Mouse (Mus musculus) common myeloid progenitor, adult 5-6 weeks (primary cell): ENCODE data around the gene Crtac1. TPM values are rescaled to one million over a fixed set of nuclear protein-coding genes. Genes with fewer than 3 reads are reported as not detected.

Experiments used
- ATAC-seq: replicated peaks from 2 replicates; pipeline ENCODE4 v1.8.0; 2016; ENCODE audit warnings: low read depth, mild to moderate bottlenecking, moderate TSS enrichment, inconsistent platforms; ENCODE audit not compliant: poor library complexity, severe bottlenecking
- total RNA-seq: library from RNA; stranded (forward); fragments of 200-1000, 187-1606 nt; gene quantifications from 2 replicates; pipeline ENCODE4 v1.2.3, GENCODE M21; 2017

The Crtac1 gene
- total RNA-seq, 1 experiment from 2014 or later, result not detected

DNA sequence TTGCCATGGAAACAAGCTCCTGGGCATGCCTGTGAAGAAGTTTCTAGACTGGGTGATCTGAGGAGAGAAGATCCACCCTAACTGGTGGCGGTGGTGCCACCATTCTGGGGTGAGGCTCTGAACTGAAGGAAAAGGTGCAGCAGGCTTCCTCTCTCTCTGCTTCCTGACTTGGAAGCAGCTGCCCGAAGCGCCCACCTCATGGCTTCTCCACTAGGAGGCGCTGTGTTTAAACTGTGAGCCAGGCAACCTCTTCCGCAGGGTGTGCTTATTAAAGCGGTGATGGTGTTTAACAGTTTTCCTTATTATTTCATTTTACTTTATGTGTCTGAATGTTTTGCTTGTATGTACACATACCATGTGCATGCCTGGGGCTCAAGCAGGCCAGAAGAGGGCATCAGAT lies 90.4 kb downstream of the Crtac1 start:
- peak; percentile 36; the same call in 1 of the 2 replicates for ATAC-seq

DNA sequence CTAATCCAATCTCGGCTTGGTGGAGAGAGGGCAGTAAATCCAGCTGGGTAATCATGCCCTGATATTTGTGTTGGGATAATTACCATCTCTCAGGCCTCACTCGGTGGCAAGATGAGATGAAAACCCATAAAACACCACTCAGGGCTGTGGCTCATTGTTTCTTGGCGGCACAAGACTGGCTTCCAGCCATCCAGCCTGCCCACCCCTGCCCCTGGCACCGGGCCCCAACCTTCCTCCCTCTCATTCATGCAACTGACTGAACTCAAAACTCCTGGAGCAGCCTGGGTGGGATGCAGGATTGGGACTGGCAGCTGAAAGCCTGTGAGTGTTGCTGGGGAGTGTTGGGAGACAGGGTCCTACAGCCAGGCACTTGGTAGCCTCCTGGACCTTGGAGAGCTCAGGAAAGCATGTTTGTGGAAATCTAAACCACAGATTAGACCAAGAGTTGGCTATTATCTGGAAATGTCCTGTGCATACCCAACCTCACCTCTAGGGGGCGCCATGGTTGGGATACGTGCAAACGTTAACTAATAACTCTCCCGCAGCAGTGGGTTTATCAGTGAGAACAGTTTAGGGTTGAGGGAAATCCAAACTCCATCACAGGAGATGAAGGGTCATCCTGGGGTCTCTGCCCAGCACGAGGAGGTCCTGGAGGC lies 99.4 kb downstream of the Crtac1 start:
- no peak for ATAC-seq

DNA sequence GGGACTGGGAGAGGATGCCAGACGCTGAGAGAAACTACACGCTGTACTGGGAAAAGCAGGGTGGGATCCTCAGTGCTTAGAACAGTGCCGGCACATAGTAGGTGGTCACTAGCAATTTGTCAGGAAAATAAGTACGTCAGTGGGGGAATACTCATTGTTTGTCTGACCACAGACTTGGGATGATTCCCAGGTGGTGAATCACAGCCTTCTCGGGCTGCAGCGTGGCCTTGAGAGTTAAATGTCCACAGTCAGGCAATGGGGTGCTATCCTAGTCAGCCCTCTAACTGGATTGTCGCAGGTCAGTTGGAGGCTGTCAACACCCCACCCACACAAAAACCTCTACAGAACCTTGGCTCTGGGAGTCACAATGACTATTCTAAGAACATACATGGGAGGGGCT lies 100.1 kb downstream of the Crtac1 start:
- no peak for ATAC-seq

DNA sequence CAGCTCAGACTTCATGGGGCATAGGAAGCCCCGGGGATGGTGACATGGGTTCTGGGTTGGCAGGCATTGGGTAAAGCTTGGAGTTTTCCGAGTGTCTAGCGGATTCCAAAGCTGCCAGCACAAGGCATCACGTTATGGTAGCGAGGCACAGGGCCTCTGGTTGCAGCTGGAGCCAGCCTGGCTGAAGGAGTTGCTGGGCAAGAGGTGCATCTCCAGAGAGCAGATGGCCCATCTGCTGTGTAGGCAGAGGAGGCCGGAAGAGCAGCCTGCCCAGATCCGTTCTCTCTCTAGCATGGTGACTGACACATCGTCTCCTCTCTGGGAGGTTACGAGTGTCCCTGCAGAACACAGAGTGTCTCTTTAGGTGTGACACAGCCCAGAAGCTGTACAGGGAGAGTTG lies 103.4 kb downstream of the Crtac1 start:
- ATAC-seq, result no peak

DNA sequence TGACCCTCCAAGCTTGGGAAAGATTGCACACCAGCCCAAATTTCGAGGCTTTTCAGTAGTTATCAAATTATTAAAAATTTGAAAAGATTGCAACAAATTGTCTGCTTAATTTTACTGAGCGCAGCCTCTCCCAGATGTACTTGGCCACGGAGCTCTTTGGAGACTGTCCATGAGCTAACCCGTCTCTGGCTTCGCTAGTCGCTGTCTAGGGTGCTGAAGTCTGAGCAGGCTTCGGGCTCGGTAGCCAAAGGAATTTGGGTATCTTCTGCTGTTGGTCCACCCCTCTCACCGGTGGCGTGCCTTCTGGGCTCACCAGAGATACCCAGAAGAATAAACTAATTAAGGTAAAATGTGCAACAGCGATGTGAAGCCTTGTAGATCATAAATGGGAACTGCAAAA lies 105.7 kb downstream of the Crtac1 start:
- ATAC-seq, result peak; percentile 81

DNA sequence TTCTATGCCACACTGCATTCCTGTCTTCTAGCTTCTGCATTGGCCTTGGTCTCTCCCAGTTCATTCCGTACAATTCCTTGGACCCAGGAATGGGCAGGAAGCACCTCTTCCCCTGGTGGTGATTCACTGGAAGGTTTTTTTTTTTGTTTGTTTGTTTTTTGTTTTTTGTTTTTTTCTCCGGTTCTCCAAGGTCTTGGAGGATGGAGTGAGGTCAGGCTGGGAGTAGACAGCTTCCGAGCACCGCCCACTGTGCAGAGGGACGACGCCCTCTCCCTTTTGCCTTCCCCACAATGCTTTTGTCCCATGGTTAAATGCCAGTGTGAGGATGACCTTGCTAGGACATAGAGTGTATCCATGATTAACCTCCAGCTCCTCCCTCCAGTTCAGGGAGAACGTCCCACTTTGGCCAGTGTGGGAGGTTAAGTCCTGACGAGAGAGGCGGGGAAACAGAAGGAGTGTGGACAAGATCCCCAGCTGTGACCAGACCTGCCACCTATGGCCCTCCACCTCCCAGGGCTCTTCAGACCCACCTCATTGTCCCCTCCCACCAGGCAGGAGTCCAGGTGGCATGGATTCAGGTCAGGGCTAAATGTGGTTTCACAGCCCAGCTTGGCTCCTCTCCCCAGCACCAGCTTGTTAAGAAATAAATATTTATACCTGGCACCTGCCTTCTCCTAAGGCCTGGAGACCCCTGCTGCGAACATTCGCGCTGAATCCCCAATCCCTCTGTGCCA lies 109.1 kb downstream of the Crtac1 start:
- ATAC-seq, result no peak

DNA sequence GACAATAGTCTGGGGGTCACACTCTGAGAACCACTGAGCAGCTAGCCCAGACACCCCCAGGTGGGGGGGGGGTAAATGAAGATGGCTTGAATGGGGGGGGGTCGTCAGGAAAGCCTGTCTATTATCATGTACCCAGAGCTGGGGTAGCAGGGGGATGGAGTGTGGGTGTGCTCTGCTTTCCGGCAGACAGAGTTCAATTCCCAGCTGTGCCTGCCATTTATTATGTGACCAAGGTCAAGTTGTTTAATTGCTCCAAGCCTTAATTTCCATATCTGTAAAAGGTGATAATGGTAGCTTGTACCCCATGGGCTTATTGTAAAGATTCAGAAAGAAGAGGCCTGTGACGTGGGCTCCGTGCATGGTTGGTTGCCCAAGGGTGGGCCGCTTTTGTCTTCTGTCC lies 109.6 kb downstream of the Crtac1 start:
- ATAC-seq, result no peak

DNA sequence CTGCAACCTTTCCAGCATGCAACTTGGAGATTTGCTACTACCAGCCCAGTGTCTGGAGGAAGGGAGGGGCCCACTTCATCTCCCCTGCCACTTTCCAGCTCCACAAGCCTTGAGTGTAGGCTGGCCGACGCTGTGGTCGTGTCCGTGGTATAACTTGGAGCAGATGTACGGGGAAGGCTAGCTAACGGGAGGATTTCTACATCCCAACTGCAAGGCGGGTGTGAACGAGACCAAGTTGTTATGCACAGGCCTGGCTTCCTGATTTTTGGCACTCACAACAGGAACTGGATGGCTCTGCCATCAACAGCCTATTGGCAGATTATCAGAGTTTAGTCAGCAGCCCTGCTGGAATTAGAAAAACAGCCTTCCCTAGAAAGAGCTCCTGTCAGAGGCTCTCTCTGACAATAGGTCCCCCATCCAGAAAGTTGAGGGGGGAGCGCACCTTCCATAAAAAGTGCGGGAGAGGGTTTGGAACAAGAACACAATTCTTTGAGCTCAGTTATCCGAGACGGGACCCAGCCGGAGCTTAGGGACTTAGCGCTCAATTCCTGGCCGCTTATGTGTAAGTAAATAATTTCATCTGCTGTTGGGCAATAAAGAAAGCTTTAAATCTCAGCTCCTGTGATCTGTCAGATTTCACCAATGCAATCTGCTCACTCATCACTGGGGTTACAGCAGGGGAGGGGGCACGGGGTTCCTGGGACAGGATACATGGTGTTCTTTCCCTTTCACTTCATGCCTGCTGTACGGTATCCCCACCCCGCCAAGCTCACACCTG lies 113.7 kb downstream of the Crtac1 start:
- ATAC-seq, result no peak

DNA sequence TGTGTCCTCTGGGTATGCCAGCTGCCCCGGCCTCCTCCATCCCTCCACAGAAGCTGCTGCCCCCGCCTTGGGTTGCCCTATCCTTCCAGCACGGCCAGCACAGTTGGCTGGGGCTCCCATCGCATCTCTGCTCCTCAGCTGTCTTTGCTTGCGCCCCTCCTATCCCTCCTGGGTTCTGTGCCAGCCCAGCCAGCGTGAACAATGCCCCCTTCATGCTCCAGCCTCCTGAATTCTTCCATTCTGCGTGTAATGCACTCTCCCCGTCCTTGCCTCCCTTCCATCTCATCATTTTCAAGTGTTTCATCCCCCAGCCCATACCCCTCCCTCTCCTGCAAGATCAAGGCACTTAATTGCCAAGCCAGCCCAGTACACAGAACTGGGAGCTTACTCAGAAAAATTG lies 114.6 kb downstream of the Crtac1 start:
- ATAC-seq, result no peak

DNA sequence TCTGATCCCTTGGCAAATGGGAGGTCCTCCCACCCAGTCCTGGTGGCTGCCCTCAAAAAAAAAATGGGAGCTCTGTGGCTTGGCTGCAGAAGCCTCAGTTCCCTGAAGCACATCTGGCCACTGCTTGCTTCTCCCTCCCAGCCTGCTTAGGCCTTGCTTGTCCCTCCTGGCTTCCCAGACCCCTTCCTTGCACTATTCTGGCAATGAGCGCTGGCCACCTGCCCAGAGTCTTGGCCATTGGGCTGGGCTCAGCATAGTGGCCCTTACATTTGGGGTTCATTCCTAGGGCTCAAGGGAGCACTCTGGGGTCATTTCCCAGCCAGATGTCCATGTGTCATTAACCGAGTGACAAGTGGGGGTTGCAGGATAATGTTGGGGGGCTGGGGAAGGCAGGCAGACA lies 115.1 kb downstream of the Crtac1 start:
- ATAC-seq, result no peak

DNA sequence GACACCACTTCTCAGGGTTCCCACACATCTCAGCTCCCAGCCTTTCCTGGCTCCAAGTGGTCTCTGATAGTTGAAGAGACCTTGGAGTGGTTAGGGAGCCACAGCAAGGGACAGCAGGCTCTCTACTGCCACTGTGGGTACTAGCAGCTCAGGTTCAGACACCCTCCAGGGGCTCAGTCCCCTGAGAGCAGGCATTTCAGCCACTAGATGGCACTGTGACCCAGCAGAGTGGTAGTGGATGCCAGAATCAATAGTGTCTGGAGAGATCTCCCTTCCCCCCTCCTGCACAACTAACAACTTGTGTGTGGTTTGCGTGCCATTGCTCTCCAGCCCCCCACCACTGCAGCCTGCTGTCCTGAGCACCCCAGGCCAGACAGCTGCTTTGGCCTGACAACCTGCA lies 115.7 kb downstream of the Crtac1 start:
- peak; percentile 80 for ATAC-seq

DNA sequence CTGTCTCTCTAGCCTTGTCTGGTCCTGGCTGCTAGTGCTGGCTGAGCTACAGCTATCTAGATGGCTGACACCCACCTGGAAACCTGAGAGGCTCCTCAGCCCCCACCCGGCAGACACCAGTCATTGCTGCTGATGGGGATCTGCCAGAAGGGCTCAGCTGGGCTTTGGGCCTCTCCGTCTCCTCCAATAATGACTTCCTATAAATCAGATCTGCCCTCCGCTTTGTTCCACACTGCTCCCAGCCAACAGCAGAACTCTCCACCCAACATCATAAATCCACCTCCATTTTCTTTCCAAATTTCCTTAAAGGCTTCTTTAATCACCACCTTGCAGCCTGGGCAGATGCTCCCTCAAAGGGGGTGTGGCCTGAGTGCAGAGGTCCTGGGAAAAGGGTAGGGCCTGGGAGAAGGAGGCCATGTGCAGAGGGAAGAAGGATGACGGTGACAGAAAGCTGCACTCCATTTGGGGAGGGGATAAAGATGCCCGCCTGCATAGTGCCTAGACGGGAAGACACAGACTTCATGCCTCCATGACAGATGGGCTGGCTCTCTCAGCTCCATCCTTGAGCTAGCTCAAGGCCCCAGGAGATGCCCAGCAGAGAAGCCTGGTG lies 116.4 kb downstream of the Crtac1 start:
- ATAC-seq, result no peak

DNA sequence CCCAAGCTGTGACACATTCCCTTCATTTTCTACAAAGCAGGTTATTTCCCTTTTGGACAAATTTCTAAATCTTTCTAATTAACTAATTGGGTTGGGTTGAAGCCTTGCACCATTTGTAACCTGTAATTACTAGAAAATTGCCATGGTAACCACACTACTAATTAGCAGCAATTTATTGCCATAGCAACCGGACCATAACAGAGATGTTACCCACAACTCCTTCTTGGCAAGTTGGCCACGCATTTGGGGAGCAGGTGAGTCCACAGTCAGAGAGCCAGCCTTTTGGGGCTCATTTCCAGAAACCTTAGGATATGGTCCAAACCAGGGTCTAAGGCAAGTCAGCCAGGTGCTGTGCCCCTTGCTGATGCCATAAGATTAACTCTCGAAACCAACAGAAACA lies 119.4 kb downstream of the Crtac1 start:
- ATAC-seq, result no peak

DNA sequence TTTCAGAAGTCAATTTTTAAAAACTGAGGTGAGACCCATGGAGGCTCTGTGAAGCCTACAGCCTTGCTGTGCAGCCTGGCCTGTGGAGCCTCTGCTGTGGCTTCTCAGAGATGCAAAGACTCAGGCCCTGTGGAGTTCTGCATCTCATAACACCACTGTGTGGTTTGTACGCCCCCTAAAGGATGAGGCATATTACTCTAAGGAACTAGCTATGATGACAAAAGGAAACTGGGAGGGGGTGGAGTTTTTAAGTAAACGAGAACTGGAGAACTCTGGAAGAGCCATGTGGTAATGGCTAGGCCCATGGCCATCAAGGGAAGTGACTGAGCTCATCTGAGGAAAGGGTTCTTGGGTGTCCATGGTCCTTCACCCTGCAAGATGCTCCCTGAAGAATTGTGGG lies 120.3 kb downstream of the Crtac1 start:
- peak; percentile 16; the same call in 1 of the 2 replicates for ATAC-seq

DNA sequence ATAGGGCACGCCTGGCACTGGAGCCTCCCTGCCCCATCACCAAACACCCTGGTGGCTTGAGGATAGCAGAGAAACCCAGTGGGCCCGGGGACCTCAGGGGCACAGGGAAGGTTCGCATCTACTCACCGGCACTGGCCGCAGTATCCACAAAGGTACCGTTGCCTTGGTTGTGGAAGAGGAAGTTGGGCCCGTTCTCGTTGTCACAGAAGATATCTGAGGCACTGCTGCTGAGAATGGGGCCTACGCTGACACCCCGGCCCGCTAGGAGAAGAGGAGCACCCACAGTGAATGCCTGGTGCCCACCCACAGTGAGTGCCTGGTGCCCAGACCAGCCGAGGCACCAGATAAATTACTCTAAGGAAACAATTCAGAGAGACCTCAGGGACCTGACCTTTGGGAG lies 122.7 kb downstream of the Crtac1 start:
- ATAC-seq, result 0 out of 2 replicates have a peak, but pooled peaks have one; percentile 13

DNA sequence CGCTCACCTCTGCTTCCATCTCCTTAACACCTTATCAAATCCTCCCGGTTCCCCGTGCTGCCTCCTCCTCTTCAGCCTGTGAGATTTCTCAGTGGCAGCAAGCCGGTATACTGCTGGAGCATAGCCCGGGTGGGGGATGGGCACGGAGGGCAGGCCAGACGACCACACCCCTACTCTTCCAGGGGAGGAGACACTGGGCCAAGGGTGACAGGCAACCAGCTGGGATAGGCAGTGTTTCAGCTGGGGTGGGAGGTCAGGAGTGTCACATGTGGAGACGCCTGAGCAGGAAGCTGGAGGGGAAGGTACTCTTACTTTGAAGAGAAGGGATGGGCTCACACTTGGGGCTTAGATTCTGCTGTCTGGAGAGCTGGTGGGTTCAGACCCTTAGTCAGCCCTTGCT lies 124.6 kb downstream of the Crtac1 start:
- ATAC-seq, result no peak

DNA sequence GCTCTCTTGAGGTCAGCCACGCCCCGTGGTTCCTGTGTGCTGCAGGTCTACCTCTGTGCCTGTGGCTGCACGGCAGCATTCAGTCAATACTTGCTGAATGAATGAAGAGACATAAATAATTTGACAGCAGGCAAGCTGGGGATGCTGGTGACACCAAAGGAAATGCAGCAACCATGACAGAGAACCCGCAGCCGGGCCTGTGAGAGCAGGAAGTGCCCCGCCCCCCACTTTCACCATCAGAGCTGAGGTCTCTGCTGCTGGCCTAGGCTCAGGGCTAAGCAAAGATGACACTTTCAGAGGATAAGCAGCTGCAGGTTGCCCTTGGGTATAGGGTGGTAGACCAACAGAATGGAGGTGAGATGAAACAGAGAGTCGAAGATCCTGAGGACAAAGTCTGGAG lies 125.4 kb downstream of the Crtac1 start:
- ATAC-seq, result peak; percentile 74

DNA sequence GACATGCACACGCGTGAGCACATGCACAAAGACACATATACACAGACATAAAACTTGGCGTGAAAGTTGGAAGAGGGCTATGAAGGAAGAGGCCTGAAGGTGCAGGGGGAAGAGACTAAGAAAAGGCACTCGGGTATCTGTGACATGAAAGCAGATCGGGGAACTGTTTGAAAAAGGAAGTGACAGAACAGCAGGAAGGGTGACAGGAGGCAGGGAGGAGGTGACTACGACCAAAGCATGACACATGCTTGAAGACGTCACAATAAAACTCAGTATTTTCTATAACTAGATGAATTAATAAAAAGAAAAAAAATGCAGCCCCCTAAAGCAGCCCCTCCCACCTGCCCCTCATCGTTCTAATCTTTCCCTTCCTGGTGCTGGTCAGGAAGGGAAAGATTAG lies 125.8 kb downstream of the Crtac1 start:
- ATAC-seq, result peak; percentile 47

DNA sequence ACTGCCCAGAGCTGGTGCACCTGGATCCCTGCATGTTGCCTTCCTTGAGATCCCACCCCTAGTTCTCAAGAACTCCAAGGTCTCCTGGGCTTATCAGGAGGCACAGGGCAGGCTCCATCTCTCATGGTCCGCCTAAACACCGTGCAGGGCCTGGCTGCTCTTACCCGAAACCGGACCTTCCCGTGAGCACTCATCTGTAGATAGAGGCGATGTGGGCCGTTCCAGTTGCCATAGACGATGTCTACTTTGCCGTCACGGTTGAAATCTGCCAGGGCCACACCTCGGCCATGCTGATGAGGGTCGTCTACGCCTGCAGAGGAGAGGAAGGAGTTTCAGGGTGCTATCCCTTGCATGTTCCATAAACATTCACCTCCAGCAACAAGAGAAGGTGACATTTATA lies 127.1 kb downstream of the Crtac1 start:
- ATAC-seq, result no peak

DNA sequence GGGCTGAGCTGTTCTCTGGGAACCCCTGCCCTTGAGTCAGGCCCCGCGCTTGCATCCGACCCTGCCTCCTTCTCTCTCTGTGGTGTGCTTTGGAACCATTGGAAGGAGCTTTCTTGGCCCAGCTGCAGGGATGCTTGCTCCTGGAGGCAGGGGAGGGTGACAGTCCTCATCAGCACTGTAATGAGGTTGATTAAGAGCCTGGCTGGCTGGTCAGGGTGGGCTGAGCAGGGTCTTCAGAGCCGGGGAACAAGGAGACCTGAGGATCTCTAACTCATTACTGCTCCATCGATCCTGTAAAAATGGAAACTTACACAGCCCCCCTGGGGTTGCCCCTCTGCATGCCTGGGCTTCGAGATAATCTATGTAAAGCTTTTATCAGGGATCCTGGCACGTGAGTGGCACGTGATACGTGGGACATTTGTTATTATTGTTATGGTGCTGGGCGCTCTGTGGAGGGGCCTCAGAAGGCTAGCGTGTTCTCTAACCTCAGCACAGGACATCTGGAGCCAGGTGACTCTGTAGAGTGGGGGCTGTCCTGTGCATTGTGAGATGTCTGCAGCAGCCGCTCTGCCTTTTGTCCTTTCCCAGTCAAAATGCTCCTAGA lies 128.3 kb downstream of the Crtac1 start:
- ATAC-seq, result no peak
